Mouse (Mus musculus) embryo, embryonic 10.5 days (tissue): Measurements from ENCODE around the gene Gm4303.
"Not testable (repeated sequence)": the region's sequence is repeated elsewhere in the genome, so short reads cannot be mapped to it uniquely, and the experiment has no call there.

Experiments used
- DNase-seq: peaks from one replicate; pipeline ENCODE4 v3.0.0-alpha.2; 2015; ENCODE audit warnings: low spot score

Gm4303 gene

GRCm38 (mm10) chr10:100345672-100346071, at the start of gene Gm4303:
TSS of gene Gm4303 (plus strand) at chr10:100345972.
- DNase-seq = not testable (repeated sequence)

- DNase-seq = no peak
Measured at GRCm38 (mm10) chr10:100296105-100296504, 49.7 kb upstream of the Gm4303 start.

- DNase-seq = not testable (repeated sequence)
Measured at GRCm38 (mm10) chr10:100300106-100300505, 45.7 kb upstream of the Gm4303 start.

- not testable (repeated sequence) for DNase-seq
Measured at GRCm38 (mm10) chr10:100335376-100335775, 10.4 kb upstream of the Gm4303 start, which contains the start of gene Gm4301. TSS of gene Gm4301 (plus strand) at chr10:100335676.

- DNase-seq = not testable (repeated sequence)
Measured at GRCm38 (mm10) chr10:100340536-100340935, 5.2 kb upstream of the Gm4303 start, which contains the start of gene Gm4302. TSS of gene Gm4302 (plus strand) at chr10:100340836.

- not testable (repeated sequence) for DNase-seq
Measured at GRCm38 (mm10) chr10:100350793-100351192, 5.0 kb downstream of the Gm4303 start, which contains the start of gene Gm4305. TSS of gene Gm4305 (plus strand) at chr10:100351093.

GRCm38 (mm10) chr10:100356841-100357240, 11.1 kb downstream of the Gm4303 start:
- not testable (repeated sequence) for DNase-seq

- DNase-seq = not testable (repeated sequence)
Measured at GRCm38 (mm10) chr10:100361038-100361437, 15.3 kb downstream of the Gm4303 start, which contains the start of gene Gm4307. TSS of gene Gm4307 (plus strand) at chr10:100361338.

GRCm38 (mm10) chr10:100382460-100382859, 36.7 kb downstream of the Gm4303 start, which contains the start of gene Gm4312:
TSS of gene Gm4312 (minus strand) at chr10:100382560.
- not testable (repeated sequence) for DNase-seq
